Mouse (Mus musculus) adrenal gland, postnatal 25 days (tissue): ENCODE data around the gene Slc8a3. TPM values are rescaled to one million over a fixed set of nuclear protein-coding genes. Genes with fewer than 3 reads are reported as not detected.

ENCODE experiments used
- microRNA-seq, 2 experiments: library from miRNA; unstranded; fragments of <30 nt; microRNA quantifications; one replicate each; pipeline ENCODE4 v1.2.0; 2021
- total RNA-seq: library from RNA; stranded (reverse); gene quantifications from 2 replicates; pipeline ENCODE4 v1.2.3, GENCODE M21; 2021

Gene Slc8a3
- total RNA-seq, 1 experiment from 2014 or later, result 1.2 TPM

Small RNAs within 50 kb of the gene (microRNA-seq; reads per million reads assigned to microRNA genes)
- 8.2 to 14.6 reads per million in 2 experiments for gene Mir3067

Other genes starting within 250 kb of the Slc8a3 start
- 1.2 and 3.0 TPM in 2 replicates for gene Gm4787, start 46.3 kb upstream of the Slc8a3 start, total RNA-seq
- gene Adam4, start 88.8 kb upstream of the Slc8a3 start, total RNA-seq, result 3.2 and 3.3 TPM in 2 replicates
- 85.0 and 99.5 TPM in 2 replicates for gene Cox16, start 151.9 kb upstream of the Slc8a3 start, total RNA-seq
- 23.9 and 34.0 TPM in 2 replicates for gene Gm20498, start 199.7 kb upstream of the Slc8a3 start, total RNA-seq
- gene Synj2bp, start 199.7 kb upstream of the Slc8a3 start, total RNA-seq, result 30.9 and 33.9 TPM in 2 replicates
- 0.21 TPM in 1 of 2 replicates, not detected in the other for gene Adam21, start 235.3 kb upstream of the Slc8a3 start, total RNA-seq